Mouse (Mus musculus) thymus, postnatal 4 days (tissue): Measurements from ENCODE around the gene Gm13289.
"Not testable (repeated sequence)": the region's sequence is repeated elsewhere in the genome, so short reads cannot be mapped to it uniquely, and the experiment has no call there.

Experiments used
- DNase-seq: peaks from one replicate; pipeline ENCODE4 v3.0.0; 2021

Gene Gm13289

GRCm38 (mm10) chr4:88785409-88785808 lies 8.7 kb downstream of the Gm13289 start, which contains the start of gene Gm13276:
Gene Gm13276, plus strand, starts transcription at chr4:88785709.
- not testable (repeated sequence) for DNase-seq

GRCm38 (mm10) chr4:88788402-88788801 lies 11.7 kb downstream of the Gm13289 start, which contains the start of gene Gm13277:
Gene Gm13277, plus strand, starts transcription at chr4:88788632.
- peak; percentile 74 for DNase-seq

GRCm38 (mm10) chr4:88791250-88791649 lies 14.5 kb downstream of the Gm13289 start, which contains the start of gene Gm13278:
Gene Gm13278, plus strand, starts transcription at chr4:88791550.
- DNase-seq, result not testable (repeated sequence)

DNA sequence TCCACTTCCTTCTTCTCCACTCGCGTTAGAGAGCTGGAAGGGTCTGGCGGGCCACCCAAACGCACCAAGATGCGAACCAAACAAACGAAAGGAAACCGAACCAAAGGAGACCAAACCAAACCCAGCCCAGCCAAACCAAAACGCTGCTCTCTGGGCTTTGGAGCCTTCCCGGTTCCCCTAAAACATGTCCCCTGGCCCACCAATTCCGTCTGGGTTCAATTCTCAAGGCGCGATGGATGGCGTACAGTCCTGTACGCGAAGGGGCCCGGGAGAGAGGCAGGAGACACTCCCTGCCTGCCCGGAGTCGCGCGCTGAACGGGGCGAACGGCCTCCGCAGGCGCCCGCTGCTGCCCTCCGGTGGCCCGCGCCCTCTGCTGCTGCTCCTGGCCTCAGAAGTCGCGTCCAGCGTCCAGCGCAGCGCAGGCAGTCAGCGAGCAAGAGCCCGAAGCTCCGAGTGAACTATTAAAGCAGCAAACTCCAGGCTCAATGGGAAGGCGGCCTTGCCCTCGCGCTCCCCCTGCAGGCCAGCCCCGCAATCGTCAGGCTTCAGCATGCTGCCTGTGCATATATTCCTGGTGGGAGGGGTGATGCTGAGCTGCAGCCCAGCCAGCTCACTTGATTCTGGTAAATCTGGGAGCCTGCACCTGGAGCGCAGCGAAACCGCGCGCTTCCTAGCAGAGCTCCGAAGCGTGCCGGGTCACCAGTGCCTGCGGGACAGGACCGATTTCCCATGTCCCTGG lies 17.4 kb downstream of the Gm13289 start, which contains the start of gene Gm13275:
Gm13275 (plus strand) TSS at position 552 of the 740 bp plus-strand sequence.
- peak; percentile 73 for DNase-seq

- DNase-seq, result not testable (repeated sequence)
Observed at GRCm38 (mm10) chr4:88797097-88797496, 20.4 kb downstream of the Gm13289 start, which contains the start of gene Gm13279. Gene Gm13279, plus strand, starts transcription at chr4:88797397.

- DNase-seq, result not testable (repeated sequence)
Observed at GRCm38 (mm10) chr4:88799365-88799764, 22.6 kb downstream of the Gm13289 start, which contains the start of gene Gm13285. Gene Gm13285, plus strand, starts transcription at chr4:88799665.

DNA sequence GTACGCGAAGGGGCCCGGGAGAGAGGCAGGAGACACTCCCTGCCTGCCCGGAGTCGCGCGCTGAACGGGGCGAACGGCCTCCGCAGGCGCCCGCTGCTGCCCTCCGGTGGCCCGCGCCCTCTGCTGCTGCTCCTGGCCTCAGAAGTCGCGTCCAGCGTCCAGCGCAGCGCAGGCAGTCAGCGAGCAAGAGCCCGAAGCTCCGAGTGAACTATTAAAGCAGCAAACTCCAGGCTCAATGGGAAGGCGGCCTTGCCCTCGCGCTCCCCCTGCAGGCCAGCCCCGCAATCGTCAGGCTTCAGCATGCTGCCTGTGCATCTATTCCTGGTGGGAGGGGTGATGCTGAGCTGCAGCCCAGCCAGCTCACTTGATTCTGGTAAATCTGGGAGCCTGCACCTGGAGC lies 26.2 kb downstream of the Gm13289 start, which contains the start of gene Gm13287:
Gm13287 (plus strand) TSS at position 301 of the 400 bp plus-strand sequence.
- DNase-seq, result not testable (repeated sequence)

DNA sequence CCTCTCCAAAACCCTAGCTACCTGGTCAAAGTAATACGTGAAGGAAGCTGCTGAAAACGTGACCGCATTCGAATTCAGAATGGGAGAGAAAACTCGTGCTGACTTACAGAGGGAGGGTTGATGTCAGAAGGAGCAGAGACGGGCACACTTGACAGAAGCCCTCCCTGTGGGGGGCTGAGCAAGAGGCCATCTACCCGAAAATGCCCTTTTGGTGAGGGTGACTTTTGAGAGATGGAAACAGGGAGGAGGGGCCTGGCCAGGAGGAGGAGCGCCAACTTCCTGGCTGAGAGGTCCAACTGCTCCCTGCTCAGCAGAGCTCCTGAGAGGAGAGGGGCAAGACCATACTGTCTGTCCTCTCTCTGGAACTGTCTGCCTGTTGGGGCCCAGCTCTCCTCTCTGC lies 28.5 kb downstream of the Gm13289 start, which contains the start of gene Gm13288:
Gm13288 (plus strand) TSS at position 301 of the 400 bp plus-strand sequence.
- not testable (repeated sequence) for DNase-seq

DNA sequence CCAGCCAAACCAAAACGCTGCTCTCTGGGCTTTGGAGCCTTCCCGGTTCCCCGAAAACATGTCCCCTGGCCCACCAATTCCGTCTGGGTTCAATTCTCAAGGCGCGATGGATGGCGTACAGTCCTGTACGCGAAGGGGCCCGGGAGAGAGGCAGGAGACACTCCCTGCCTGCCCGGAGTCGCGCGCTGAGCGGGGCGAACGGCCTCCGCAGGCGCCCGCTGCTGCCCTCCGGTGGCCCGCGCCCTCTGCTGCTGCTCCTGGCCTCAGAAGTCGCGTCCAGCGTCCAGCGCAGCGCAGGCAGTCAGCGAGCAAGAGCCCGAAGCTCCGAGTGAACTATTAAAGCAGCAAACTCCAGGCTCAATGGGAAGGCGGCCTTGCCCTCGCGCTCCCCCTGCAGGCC lies 29.0 kb downstream of the Gm13289 start:
- not testable (repeated sequence) for DNase-seq

- DNase-seq, result no peak
Observed at GRCm38 (mm10) chr4:88815928-88816327, 39.2 kb downstream of the Gm13289 start, which contains the start of gene Ifna7. Gene Ifna7, plus strand, starts transcription at chr4:88816228.

GRCm38 (mm10) chr4:88819659-88820058 lies 42.9 kb downstream of the Gm13289 start, which contains the start of gene Ifna11:
Gene Ifna11, plus strand, starts transcription at chr4:88819959.
- DNase-seq, result no peak

DNA sequence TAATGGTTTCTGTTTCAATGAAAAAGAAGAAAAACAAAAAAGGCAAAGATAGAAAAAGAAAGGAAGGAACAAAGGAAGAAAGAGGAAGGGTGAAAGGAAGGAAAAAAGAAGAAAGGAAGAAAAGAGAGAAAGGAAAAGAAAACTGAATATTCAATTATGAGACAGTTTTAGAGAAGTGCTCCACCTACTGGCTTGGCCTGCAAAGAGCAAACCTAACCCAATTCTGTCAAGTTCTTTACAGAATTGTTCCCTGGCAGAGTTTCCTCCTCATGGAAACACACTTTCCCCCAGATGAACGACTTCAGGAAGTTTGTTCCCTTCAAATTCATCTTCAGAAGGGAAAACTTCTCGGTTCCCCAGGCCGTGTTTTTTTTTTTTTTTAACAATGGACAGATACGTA lies 46.3 kb downstream of the Gm13289 start:
- DNase-seq, result peak; percentile 49
